Comparison of ENCODE assay signal across 12 mouse cellular contexts in genomic region chr15:74083141-74083540, GRCm38 (mm10).
"Had no signal": no experiment of that assay in that cellular context is flagged by ENCODE, and none has a peak within 500 bp of the region (broad histone marks: within the 10 kb centered on the region; RNA-seq: fewer than 3 reads in every experiment).

No protein-coding gene starts in this region.

- H3K9ac ChIP-seq: liver, embryonic 13.5 days had no signal

- DNase-seq: kidney, postnatal 10 days; kidney, postnatal 36 days; layer of hippocampus, postnatal 36 days; liver, embryonic 13.5 days; lung, adult 2 months; lung, postnatal 14 days; lung, postnatal 4 days; midbrain, embryonic 14.5 days; thymus, adult 18-20 months; thymus, postnatal 36 days had no signal

- H3K4me2 ChIP-seq: liver, embryonic 13.5 days; midbrain, embryonic 11.5 days had no signal

- H3K4me3 ChIP-seq: left cerebral cortex, adult 2 months; liver, embryonic 13.5 days had no signal

- H3K4me1 ChIP-seq: liver, embryonic 13.5 days had no signal

- H3K27me3 ChIP-seq: liver, embryonic 13.5 days had no signal

- H3K36me3 ChIP-seq: liver, embryonic 13.5 days had no signal

- H3K27ac ChIP-seq: left cerebral cortex, adult 2 months; liver, embryonic 13.5 days had no signal
